Mouse (Mus musculus): ENCODE measurements around the gene Eif4e3.

GRCm38 (mm10) chr6:99611866-99612265 lies 54.7 kb downstream of the Eif4e3 start:
- TF ChIP-seq CTCF (IDR thresholded peaks at IDR 0.05; ENCODE audit: extremely low read depth, insufficient read depth, low read length): peak; percentile 32
- no peak for TF ChIP-seq POLR2A (IDR thresholded peaks at IDR 0.05; ENCODE audit: extremely low read depth, insufficient read depth, low read length)

Measured in cortical plate, adult 2 months (tissue).